Mouse (Mus musculus): ENCODE measurements around the gene Epha1. TPM values are rescaled to one million over a fixed set of nuclear protein-coding genes. Genes with fewer than 3 reads are reported as not detected.

Epha1 gene
- total RNA-seq, 2 experiments from 2014 or later = 0.45 to 0.46 TPM

DNA sequence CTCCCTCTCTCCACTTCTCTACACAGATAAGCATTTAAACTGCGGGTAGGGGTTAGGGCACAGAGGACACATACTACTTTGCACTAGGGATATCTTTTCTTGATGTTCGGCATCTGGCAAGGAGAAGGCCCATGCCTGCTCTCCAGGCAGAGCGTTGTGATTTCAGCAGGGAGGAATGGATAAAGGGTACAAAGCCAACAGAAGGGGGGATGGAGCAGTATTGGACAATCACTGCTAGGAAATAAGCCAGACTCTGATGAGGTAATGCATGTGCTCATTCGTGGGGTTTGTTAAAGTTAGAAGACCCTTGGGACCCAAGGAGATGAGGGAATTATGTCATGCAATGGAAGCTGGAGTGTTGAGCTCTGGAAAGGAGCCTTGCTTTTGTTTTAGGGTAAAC is 1.6 kb upstream of the Epha1 start:
- no peak for DNase-seq (ENCODE audit: low spot score in 2 of 2)

DNA sequence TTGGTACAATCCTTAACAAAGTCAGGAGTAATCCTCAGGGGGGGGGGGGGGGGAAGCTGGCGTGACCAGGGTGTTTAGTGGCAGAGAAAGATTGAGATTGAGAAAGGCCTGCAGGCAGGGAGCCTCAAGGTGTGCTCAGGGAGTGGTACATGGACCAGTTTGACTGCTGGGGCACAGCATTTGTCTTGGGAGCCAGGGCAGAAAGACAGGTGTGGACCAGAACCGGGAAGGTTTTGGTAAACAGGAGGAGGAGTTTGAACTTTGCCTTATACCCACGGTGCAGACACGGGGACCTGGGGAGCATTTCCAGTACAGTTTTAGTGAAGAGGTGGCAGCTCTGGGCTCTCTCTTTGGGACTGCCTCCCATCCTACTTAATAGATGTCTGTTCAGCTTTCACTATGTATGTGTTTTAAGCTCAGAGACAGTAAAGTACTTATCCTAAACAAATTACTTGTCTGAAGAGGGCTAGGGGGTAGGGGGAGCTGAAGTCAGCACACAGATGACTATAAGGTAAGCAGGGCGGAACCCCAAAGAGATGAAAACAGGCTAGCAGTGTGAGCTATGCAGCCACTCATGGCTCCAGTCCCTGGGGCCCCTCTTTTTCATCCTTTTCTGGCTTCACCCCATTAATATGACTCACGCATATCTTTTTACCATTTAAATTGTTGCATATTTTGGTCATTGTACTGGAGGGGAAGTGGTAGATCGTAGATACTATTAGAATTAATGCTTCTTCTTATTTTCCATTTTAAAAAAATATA is 782 bp upstream of the Epha1 start:
- no peak for DNase-seq (ENCODE audit: low spot score in 2 of 2)

DNA sequence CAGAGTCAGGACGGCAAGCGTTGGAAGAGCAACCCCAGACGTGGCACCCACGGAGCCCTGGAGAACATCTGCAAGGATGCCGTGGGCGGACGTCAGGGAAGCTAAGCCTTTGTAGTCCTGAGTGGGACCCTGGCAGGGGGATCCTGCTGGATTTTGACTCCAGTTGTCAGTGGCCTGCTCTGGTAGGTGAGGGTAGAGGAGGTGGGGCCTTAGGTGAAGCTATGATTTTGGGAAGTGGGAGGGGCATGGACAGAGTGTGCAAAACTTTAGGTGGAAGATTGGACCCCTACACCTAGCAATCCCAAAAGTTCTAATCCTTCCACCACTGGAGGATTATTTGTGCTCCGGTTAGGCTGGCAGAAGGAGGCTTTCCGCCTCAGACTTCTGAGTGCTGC is 650 bp downstream of the Epha1 start:
- no peak for DNase-seq (ENCODE audit: low spot score in 2 of 2)

DNA sequence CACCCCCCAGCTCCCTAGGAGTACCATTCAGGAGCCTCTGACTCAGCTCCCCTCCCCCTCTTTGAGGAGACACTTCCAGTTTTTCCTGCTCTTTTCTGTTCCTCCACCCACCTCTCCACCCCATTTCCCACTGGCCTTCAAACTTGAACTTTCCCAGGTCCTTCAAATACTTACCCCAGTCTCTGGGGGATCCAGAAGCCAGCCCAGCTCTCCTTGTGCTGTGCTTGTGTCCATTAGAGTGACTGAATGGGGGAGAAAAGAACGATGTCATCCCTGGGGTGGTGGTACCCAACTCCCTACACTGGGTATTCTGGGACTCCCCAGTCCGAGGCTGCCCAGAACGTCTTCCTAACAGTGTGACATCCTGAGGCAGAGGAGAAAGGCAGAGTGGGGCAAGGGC is 1.1 kb downstream of the Epha1 start:
- no peak for DNase-seq (ENCODE audit: low spot score in 2 of 2)

DNA sequence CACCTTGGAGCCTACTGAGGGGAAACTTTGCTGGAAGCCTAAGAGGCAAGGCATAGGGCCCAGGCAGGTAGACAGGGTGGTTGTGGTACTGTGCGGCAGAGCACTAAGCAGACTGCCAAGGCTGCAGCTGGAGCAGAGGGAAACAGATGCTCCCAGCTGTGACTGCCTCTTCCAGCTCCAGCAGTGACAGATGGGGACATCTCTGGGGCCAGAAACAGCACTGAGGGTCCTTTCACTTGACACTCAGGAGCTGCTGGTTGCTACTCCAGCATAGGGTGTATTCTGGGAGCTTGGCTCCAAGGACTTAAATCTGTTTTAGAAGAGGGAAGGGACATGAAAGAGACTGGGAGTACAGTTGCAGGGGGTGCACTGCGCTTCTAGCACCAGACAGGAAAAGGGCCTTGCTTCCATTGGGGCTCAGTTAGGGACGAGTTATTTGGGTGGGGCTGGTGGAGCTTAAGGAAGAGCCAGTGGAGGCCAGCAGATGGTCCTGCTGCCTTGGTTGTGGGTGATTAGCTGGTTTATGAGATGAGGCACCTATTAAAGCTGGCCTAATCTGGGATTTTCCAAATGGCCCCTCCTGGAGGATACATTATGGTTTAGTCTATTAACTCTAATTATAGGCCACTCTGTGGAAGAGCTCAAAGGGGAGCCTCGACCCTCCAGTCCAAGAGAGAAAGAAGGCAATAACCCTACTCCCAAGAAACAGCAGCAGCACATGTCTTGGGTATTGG is 2.3 kb downstream of the Epha1 start:
- DNase-seq (ENCODE audit: low spot score in 2 of 2) = no peak

DNA sequence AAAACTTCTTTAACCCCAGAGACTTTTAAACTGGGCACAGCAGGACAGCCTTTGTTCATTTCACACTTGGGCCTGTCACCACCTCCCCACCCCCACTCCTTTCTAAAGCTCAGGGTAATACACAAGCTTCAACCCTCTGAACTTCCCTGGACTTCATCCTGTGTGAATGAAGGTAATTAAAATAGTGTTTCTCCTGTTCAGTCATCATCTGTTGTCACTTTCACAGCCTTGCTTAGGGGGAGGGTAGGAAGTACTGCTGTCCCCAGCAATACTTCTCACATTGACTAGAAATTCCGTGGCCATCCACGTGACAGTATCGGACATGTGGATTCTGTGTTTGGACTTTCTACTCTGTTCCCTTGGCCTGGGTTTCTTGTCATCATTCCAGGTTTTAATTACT is 3.2 kb downstream of the Epha1 start:
- DNase-seq (ENCODE audit: low spot score in 2 of 2) = no peak

DNA sequence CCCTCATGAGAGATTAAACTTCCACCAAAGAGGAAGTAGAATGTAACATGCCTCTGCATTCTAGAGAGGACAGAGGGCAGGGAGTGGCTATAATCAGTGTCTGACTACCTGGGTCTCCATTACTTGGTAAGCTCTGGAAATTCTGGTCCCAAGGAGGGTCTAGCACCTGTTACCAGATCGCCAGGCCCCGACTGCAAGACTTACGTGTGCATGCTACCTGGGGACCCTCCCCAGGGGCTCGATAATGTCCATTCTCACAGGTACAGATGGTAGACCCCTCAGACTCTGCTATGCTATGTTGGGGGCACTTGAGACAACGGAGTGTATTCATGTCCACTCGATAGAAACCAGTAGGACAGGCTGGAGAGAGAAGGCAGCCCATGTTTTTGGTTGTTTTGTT is 7.9 kb downstream of the Epha1 start:
- no peak for DNase-seq (ENCODE audit: low spot score in 2 of 2)

DNA sequence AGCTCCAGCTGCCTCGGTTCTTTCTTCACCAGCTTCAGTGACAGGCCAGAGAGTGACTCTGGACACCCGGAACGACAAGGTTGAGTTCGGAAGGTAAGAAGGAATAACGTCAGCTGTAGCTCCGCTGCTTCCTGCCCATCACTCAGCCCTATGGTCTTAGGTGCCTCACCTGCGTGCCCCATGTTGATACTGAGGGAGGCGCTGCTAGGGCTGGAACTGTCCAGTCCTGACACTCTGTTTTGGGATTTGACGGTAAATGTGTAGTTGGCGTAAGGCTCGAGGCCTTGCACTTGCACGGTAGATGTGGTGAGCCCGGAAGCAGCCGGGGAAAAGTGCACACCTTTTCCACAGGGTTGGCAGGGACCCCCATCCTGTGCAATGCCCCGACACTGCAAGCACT is 8.5 kb downstream of the Epha1 start:
- DNase-seq (ENCODE audit: low spot score in 2 of 2) = no peak

DNA sequence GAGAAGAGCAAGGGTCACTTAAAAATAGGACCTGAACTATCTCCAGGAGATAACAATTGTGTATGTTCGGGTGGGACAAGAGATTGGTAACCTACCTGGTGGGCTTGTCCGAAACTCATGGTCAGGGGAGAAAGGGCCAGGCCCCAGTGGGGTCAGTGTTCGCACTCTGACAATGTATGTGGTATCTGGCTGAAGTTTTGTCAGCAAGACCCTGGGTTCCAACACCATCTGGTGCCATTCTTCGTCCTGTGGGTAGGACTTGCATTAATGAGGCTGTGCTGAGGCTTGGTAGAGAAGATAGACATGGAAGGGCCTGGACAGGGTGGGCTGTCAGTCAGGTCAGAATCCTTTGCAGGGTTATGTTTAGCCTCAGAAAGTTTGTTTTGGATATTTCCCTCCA is 9.0 kb downstream of the Epha1 start:
- no peak for DNase-seq (ENCODE audit: low spot score in 2 of 2)

DNA sequence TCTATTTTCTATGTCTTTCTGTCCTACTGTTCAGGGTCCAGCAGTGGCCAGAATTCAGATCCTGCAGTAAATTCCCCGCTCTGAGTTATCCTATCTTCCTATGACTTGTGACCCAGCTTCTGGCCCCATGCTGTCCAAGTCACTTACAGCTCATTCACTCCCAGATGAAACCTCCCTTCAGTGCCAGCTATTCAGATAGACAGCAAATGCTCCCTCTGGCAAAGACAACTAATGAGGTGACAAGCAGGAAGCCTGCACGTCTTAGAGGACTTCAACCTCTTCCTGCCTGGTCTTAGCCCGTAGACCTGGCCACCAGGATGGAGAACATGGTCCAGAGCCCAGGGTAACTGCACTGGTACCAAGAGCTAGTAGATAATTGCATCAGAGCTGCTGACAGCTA is 10.1 kb downstream of the Epha1 start:
- no peak for DNase-seq (ENCODE audit: low spot score in 2 of 2)

DNA sequence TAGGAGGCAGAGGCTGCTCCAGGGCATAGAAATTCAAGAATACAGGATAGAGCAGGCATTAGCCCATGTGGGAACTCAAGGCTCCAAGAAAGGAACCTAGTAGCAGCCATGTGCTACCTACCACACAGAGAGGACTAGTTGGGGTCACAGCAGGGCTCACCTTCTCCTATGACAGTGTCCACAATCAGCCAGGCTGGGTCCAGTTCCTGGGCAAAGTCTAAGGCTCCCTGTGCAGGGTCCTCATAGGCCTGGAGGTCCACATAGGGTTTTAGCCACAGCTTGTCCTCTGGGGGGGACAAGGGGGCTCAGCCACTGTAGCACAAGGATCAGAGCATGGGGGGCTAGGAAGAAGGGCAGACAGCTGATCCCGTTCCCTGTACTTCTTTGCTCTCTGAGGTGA is 10.6 kb downstream of the Epha1 start:
- DNase-seq (ENCODE audit: low spot score in 2 of 2) = no peak

DNA sequence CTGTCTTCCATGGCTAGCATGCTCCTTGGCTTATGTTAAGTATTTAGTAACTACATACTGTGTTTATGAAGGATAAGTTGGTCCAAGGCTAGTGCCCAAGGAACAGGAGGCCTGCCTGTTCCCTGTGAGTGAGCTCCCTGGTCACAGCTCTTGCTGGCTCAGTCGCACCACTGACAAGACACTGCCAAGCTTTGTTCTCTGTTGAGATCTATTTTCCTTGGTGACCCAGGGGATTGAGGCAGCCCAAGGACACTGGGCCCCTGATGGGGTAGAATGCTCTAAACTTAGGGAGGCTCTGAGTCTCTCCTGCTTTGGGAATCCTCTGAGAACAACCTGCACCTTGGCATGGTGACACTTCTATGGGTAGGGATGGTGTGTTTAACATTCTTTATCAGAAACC is 11.0 kb downstream of the Epha1 start:
- no peak for DNase-seq (ENCODE audit: low spot score in 2 of 2)

DNA sequence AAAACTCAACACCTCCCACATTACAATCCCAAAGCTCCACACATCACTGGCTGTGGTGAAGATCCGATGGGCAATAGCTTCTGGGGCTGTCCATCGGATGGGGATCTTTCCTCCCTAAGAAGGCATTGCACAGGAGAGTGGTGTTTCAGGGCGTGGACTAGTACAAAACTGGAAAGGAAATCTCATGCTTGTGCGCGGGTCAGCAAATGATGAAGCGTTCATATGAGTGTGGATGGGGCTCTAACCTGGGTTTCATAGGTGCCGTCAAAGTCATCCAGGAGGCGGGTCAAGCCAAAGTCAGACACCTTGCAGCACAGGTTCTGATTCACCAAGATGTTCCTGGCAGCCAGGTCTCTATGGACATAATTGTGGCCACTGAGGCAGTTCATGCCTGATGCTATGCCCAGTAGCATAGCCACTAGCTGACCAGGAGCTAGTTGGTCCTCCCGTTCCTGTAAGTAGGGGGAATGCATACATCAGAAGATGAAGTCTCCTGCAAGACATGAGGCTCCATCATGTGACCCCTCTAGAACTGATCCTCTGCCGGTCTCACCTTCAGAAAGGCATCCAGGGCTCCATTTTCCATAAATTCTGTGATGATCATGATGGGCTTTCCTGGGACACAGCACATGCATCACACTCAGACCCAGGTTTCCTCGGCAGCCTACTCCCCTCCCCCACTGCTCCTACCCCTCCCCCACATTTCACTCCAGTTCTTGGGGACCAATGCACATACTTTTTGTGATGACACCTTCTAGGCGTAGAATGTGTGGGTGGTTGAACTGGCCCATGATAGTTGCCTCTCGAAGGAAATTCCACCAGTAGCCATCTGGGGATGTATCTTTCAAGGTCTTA is 11.8 kb downstream of the Epha1 start:
- no peak for DNase-seq (ENCODE audit: low spot score in 2 of 2)

DNA sequence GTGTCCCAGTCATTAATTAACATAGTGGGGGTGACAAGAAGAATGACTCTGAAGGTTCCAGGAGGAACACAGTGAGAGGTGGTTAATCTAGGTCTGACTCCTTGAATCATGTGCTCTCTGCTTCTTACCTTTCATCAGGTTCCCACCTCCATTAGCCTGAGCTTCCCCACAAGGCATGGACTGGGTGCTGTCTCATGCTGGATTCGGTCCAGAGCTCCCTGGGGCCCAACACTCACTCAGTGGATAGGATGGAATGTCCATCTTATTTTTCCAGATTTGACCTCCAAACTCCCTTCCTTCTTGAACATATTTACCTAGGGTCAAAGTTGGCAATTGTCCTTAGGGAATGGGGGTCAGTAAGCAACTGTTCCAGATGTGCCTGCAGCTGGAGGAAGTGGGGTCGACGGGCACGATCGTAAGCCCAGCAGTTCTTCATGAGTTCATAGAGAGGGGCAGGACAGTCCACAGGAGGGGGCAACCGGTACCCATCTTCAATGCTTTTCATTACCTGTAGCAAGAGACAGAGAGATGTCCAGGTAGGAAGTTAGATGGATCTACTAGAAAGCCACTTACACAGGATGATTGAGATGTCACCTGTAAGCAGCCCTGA is 12.7 kb downstream of the Epha1 start:
- no peak for DNase-seq (ENCODE audit: low spot score in 2 of 2)

DNA sequence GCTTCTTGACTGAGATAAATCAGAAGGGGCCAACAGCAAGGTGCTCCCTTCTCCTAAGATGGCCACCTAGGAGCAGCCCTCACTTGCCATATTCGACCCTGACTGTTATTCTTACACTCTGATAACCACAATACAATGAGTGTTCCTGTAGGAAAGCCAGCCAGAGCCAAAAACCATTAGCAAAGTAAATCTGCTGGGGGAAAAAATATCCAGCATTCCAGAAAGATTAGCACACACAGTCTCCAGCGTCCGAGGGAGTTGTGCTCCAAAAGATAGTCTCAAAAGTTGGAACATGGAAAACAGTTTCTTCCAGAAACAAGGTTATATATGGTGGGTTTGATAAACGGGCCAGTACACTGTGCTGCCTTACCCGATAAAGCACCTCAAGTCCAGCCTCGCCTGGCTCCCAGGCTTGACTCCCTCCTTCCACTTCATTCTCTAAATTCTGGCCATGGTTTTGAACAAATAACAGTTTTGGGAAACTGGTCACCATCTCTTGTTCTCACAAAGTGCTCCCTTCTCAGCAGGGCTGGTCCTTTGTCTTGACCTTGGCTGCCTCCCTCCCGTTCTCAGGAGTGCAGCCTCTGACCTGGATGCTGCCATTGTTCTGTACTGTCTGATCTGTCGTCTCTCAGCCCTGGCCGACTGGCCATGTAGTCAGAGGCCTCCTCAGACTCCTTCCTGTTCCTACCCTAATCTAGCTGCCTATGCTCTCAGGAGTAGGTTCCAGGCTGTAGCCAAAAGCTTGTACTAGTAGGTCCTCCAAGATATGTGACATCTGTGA is 13.5 kb downstream of the Epha1 start:
- peak in 1 of 2 experiments; percentile 26 for DNase-seq (ENCODE audit: low spot score in 2 of 2)

DNA sequence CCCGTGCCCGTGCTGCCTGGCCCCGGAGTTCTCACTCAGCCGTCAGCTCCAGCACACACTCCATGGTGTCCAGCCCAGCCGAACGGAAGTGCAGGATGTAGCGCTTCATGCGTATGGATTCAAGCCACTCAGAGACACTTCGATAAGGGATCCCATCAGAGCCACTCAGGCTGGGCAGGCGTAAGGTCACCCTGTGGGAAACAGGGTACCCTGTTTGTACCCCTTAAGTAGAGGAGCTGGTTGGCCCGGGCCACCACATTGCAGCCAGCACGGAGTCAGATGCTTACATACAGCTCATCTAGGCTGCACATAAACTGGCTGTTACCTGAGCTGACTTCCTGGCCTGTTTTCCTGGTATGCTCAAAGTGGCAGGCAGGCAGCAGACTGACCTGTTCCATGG is 14.2 kb downstream of the Epha1 start:
- DNase-seq (ENCODE audit: low spot score in 2 of 2) = no peak

DNA sequence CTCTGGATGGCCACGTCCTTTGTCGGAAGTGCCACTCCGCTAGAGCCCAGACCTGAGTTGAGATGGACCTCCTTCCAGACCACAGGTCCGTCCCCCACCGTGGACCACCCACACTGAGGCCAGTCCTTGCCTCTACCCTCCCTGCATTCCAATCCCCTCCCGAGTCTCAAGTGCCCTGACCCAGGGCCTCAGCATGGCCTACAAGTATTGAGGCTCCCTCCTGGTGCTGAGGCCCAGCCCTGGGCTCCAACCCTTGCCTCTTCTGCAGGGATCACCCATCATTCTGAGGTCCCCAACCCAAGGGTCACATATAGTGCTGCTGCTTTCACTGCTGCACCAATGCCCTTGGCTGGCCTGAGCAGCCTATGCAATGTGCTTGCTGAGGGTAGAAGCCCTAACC is 15.2 kb downstream of the Epha1 start:
- DNase-seq (ENCODE audit: low spot score in 2 of 2) = no peak

DNA sequence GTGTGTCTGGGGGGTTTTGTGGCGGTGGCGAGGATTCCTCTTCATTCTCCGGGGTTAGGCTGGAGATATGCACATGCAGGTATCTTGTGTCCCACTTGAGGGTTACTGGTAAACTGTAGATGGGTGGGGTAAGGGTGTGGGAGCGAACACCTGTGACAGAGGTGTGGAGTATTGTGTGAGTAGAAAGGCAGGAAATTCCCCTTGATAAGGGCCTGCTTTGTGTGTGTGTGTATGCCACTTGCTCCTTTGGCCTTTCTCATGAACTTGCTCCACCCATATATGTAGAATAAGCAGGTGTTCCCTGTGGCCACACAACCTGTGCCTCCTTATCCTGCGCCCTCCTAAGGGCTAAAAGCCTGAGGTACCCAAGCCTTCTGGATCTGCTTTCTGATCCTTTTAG is 16.2 kb downstream of the Epha1 start:
- no peak for DNase-seq (ENCODE audit: low spot score in 2 of 2)

DNA sequence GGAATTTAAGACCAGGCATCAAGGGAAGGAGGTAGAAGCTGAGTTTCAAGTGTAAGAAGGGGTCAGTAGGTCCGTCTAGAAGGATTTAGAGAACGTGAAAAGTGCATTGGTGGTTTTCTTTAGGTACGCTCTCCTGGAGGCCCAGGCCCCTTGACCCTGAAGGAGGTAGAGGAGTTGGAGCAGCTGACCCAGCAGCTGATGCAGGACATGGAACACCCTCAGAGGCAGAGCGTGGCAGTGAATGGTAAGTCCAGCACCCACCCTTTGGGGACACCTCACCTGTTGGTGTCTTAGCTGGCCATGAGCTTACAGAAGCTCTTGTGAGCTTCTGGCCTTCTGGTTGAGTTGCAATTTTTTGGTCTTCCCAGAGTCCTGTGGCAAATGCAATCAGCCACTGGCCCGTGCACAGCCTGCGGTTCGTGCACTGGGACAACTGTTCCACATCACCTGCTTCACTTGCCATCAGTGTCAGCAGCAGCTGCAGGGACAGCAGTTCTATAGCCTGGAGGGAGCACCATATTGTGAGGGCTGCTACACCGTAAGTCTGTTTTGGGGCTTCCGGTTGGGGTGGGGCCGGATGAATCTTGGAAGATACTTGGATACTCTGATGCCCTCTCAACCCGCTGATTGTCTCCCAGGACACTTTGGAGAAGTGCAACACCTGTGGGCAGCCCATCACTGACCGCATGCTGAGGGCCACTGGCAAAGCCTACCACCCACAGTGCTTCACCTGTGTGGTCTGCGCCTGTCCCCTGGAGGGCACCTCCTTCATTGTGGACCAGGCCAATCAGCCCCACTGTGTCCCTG is 17.1 kb downstream of the Epha1 start:
- no peak for DNase-seq (ENCODE audit: low spot score in 2 of 2)

DNA sequence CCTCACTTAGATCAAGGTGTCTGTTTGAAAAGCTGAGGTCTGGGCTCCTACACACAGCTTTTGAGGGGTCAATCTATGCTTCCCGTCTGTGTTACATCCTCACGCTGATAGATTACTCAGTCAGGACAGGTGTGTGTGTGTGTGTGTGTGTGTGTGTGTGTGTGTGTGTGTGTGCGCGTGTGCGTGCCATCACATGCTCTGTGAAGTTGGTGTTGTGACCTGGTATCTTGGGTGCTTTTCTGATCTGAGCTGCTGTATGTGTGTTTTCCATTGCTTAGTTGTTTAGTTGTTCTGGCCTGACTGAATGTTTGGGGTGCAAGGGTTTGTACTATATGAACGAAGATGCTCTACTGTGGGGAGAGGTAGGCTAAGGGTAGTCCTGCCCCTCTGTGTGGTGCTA is 17.7 kb downstream of the Epha1 start:
- DNase-seq (ENCODE audit: low spot score in 2 of 2) = no peak

Measured in adrenal gland, adult 18-20 months (tissue).